Comparison of ENCODE assay signal across 13 mouse cellular contexts in the genomic region with DNA sequence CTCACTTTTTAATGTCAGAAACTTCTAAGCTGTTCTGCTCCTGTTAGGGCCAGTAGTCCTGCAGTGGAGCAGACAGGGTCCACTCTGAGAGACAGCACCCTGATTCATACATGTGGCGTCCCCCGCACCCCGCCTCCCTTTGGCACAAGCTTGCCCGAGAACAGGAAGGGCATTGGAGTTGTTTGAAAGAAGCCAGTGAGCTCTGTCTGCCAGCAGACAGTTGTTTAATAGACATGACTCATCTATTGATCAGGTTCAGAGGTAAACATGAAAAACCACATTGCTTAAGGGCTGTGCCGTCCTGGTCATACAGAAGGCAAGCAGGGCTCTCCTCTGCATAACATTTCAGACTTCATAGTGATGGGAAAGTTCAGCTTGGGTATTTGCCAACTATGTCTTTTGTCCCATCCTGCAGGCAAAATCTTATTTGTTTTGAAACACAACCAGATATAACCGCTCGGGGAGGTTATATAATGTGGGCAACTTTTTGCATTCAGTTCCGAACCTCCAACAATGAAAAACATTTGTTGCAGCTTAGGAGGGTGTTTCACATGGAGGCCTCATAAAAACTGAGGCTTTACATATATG. TPM values are rescaled to one million over a fixed set of nuclear protein-coding genes. Genes with fewer than 3 reads are reported as not detected.
DNase-seq lines count a peak whose midpoint lies in the region; ATAC-seq and TF ChIP-seq lines count a peak whose summit lies in the region.
"Had no signal": no experiment of that assay in that cellular context is flagged by ENCODE, and none has a peak within 500 bp of the region (broad histone marks: within the 10 kb centered on the region; RNA-seq: fewer than 3 reads in every experiment).

No protein-coding gene starts in this region.

- H3K27me3 ChIP-seq in forebrain, embryonic 15.5 days, result no peaks in the 10 kb centered on the region
- no peaks in the 10 kb centered on the region for H3K27me3 ChIP-seq in forebrain, embryonic 11.5 days (ENCODE audit: control insufficient read depth, insufficient read depth, low read length)
- H3K27me3 ChIP-seq: embryonic facial prominence, embryonic 13.5 days; heart, embryonic 15.5 days; limb, embryonic 13.5 days had no signal

- 0 out of 2 replicates have a peak, but pooled peaks have one; percentile 46 for ATAC-seq in forebrain, embryonic 15.5 days (replicated peaks)
- no peak for ATAC-seq in forebrain, embryonic 11.5 days (replicated peaks; ENCODE audit: low FRiP score)

- no peak overlapping the region for H3K4me2 ChIP-seq in forebrain, embryonic 15.5 days (replicated peaks)
- no peak overlapping the region for H3K4me2 ChIP-seq in forebrain, embryonic 11.5 days (ENCODE audit: low read depth, low read length, severe bottlenecking)
- H3K4me2 ChIP-seq: embryonic facial prominence, embryonic 13.5 days; heart, embryonic 15.5 days; limb, embryonic 13.5 days had no signal

- H3K27ac ChIP-seq in forebrain, embryonic 15.5 days (replicated peaks), result no peak overlapping the region
- H3K27ac ChIP-seq in forebrain, embryonic 11.5 days (ENCODE audit: low read depth, low read length), result no peak overlapping the region
- H3K27ac ChIP-seq: embryonic facial prominence, embryonic 13.5 days; heart, embryonic 15.5 days; limb, embryonic 13.5 days had no signal

- no peak overlapping the region for H3K9ac ChIP-seq in forebrain, embryonic 15.5 days (replicated peaks)
- H3K9ac ChIP-seq in forebrain, embryonic 11.5 days (ENCODE audit: low read length), result no peak overlapping the region
- H3K9ac ChIP-seq: embryonic facial prominence, embryonic 13.5 days; heart, embryonic 15.5 days; limb, embryonic 13.5 days had no signal

- H3K4me3 ChIP-seq in forebrain, embryonic 15.5 days, result no peak overlapping the region
- no peak overlapping the region for H3K4me3 ChIP-seq in forebrain, embryonic 11.5 days (ENCODE audit: low read depth, low read length)
- no peak overlapping the region for H3K4me3 ChIP-seq in lung, adult 2 months (replicated peaks; ENCODE audit: extremely low read depth, low read depth, low read length)
- H3K4me3 ChIP-seq: embryonic facial prominence, embryonic 13.5 days; heart, embryonic 15.5 days; limb, embryonic 13.5 days had no signal

- 68% methylated on average over 8 of the region's 8 CpGs for WGBS in forebrain, embryonic 15.5 days
- WGBS in forebrain, embryonic 11.5 days, result 92% methylated on average over 8 of the region's 8 CpGs
- 40% methylated on average over 8 of the region's 8 CpGs for WGBS in lung, adult 2 months

- H3K9me3 ChIP-seq in forebrain, embryonic 15.5 days, result no peaks in the 10 kb centered on the region
- H3K9me3 ChIP-seq in forebrain, embryonic 11.5 days (ENCODE audit: control insufficient read depth, low read length), result no peaks in the 10 kb centered on the region
- H3K9me3 ChIP-seq: embryonic facial prominence, embryonic 13.5 days; heart, embryonic 15.5 days; limb, embryonic 13.5 days had no signal

- DNase-seq in forebrain, embryonic 11.5 days (ENCODE audit: low spot score), result no peak
- peak; percentile 59 to 75 for DNase-seq in lung, adult 18-20 months
- no peak for DNase-seq in lung, adult 2 months
- peak; percentile 80 for DNase-seq in NIH3T3 (ENCODE audit: low read depth)
- peak; percentile 53 for DNase-seq in lung, postnatal 14 days
- no peak for DNase-seq in retina, embryonic 14.5 days (ENCODE audit: low spot score)
- no peak for DNase-seq in left cerebral cortex, adult 11 months (ENCODE audit: low spot score)
- DNase-seq: cerebellum, postnatal 14 days; kidney, adult 9 months had no signal

- TF ChIP-seq CTCF in lung, adult 2 months (IDR thresholded peaks at IDR 0.05; ENCODE audit: insufficient read depth, low read length), result no peak

- no peak for TF ChIP-seq POLR2A in lung, adult 2 months (IDR thresholded peaks at IDR 0.05; ENCODE audit: borderline replicate concordance, extremely low read depth, low read depth, low read length)

- no peaks in the 10 kb centered on the region; the same call in 1 of the 2 replicates for H3K4me1 ChIP-seq in forebrain, embryonic 15.5 days
- H3K4me1 ChIP-seq in forebrain, embryonic 11.5 days (replicated peaks; ENCODE audit: control insufficient read depth, insufficient read depth, low read length), result no peaks in the 10 kb centered on the region
- peaks cover 3% of the 10 kb centered on the region for H3K4me1 ChIP-seq in lung, adult 2 months (ENCODE audit: control insufficient read depth, insufficient read depth, low read length)
- H3K4me1 ChIP-seq: limb, embryonic 13.5 days had no signal

- H3K36me3 ChIP-seq in forebrain, embryonic 15.5 days, result peaks cover 84% of the 10 kb centered on the region
- peaks cover 10% of the 10 kb centered on the region; the same call in 1 of the 2 replicates for H3K36me3 ChIP-seq in forebrain, embryonic 11.5 days (ENCODE audit: control insufficient read depth, insufficient read depth, low read length)

RNA-seq across cellular contexts. Expression of gene Cemip2, which starts 36.4 kb away (rescaled TPM):
- polyA plus RNA-seq in forebrain, embryonic 15.5 days (2015; fragmentation: Nextera tagmentation; extraction: Ambion mirVana), result 39.3 and 43.0 TPM in 2 replicates
- 75.4 and 77.2 TPM in 2 replicates for polyA plus RNA-seq in forebrain, embryonic 11.5 days (2014; fragmentation: Nextera tagmentation; extraction: Ambion mirVana)
- 33.8 and 37.1 TPM in 2 replicates for polyA plus RNA-seq in lung, adult 2 months (2012; rRNA removed)

Comparison
In these comparisons a context has a peak if more than half of its experiments do, and no peak if none do; other contexts are left out.
1. DNase-seq: peak in lung, adult 18-20 months (2 of 2), NIH3T3 (single experiment) and lung, postnatal 14 days (single experiment); none in forebrain, embryonic 11.5 days (single experiment), lung, adult 2 months (single experiment), retina, embryonic 14.5 days (single experiment) and left cerebral cortex, adult 11 months (single experiment).